Mouse (Mus musculus): ENCODE data around the gene Ocel1.

- TF ChIP-seq POLR2A (IDR thresholded peaks at IDR 0.05; ENCODE audit: insufficient read depth, low read length) (no peak), CTCF (IDR thresholded peaks at IDR 0.05; ENCODE audit: low read depth, low read length) (no peak), EP300 (IDR thresholded peaks at IDR 0.05; ENCODE audit: insufficient read depth, low read depth, low read length) (no peak)
Measured at GRCm38 (mm10) chr8:71368366-71368765, 2.7 kb upstream of the Ocel1 start.

All from ES-Bruce4 (cell line).